Mouse (Mus musculus): ENCODE results near the gene Ppp1r8.

Ppp1r8 gene

DNA sequence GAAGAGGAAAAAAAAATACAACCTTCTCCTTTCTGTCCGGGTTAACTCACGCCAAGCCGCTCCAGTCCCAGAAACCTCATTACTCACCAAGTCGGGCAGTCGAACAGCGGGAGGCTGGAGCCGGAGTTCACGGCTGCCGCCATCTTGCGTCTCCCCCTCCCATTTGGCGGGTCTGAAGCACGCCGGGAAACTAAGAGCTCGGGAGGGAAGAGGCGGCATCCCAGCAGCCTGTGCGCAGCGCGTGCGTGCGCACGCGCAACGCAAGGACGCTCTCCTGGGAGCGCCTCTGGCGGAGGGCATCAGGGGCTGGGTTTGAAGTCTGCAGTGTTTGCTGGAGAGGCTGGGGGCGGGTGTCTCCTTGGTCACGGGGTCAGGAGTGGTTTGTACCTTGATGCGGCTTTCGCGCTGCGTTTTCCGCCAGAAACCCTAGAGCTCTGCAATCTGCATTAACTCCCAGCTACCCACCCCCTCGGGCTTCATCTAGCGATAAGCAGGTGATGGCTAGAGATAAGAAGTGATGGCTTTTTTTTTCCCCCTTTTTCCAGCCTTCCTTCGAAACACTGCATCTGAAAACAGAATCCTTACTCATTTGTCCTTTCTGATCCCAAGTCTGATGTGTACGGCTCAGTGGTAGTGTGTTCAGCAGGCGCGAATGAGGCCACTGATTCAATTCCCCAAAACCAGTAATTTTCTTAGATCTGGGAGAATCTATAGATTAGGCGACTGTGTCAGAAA is at the start of gene Ppp1r8:
Gene Ppp1r8, minus strand, starts transcription at position 200 of the 735 bp plus-strand sequence.
- DNase-seq (ENCODE audit: low spot score) = peak; percentile 85

DNA sequence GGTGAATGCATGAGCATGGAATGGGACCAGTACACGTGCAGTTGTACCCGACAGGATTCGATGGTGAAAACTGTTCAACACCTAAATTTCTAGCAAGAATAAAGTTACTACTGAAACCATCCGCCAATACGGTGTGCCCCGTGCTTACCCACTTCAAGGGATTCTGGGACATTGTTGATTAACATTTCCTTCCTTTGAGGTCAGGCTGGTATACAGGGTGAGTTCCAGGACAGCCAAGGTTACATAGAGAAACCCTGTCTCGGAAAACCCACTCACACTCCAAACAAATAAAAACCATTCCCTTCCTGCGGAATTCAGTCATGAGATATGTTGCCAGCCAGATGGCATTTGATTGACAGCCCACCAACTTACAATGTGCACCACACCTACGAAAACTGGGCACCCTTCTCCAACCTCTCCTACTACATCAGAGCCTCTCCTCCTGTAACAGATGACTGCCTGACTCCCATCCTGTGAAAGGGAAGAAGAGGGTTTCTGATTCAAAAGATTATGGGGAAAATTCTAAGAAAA is 41.9 kb upstream of the Ppp1r8 start:
- peak; percentile 38 for DNase-seq (ENCODE audit: low spot score)

GRCm38 (mm10) chr4:132884064-132884843 is 41.3 kb upstream of the Ppp1r8 start, which contains the start of gene Stx12:
Stx12 (minus strand) TSS chr4:132884509.
- peak; percentile 83 for DNase-seq (ENCODE audit: low spot score)

GRCm38 (mm10) chr4:132883561-132884063 is 40.6 kb upstream of the Ppp1r8 start:
- DNase-seq (ENCODE audit: low spot score) = peak; percentile 17

DNA sequence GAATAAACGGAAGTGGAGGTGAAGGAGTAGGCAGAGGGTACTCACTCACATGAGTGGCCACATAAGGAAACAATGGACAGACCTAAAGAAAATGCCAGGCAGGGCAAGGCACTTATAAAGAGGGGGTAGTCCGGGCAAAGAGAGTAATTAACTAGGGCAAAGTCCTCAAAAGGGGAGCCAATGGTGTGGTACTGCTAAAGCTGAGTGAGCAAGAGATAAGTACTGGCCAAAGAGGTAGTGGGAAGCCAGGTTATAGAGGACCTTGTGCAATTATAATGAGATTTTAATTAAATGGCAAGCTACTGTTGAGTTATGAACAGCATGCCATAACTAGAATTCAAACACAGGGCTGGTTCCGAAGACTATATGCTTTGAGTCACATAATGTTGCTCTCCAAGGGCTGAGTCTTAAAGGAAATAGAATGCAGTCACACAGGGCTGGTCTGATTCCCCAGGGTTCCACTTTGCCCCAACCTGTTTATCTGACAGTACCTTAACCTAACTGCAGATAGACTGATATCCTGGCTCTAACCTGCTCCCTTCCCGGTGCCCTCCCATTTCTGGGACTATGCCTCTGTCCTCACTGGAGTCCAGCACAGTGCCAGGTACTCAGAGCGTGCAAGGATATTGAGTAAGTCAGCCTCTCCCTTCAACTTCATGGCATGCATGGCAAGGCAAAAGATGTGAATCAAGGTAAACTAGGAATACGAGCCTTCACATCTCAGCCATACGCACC is 31.6 kb upstream of the Ppp1r8 start:
- DNase-seq (ENCODE audit: low spot score) = no peak

DNA sequence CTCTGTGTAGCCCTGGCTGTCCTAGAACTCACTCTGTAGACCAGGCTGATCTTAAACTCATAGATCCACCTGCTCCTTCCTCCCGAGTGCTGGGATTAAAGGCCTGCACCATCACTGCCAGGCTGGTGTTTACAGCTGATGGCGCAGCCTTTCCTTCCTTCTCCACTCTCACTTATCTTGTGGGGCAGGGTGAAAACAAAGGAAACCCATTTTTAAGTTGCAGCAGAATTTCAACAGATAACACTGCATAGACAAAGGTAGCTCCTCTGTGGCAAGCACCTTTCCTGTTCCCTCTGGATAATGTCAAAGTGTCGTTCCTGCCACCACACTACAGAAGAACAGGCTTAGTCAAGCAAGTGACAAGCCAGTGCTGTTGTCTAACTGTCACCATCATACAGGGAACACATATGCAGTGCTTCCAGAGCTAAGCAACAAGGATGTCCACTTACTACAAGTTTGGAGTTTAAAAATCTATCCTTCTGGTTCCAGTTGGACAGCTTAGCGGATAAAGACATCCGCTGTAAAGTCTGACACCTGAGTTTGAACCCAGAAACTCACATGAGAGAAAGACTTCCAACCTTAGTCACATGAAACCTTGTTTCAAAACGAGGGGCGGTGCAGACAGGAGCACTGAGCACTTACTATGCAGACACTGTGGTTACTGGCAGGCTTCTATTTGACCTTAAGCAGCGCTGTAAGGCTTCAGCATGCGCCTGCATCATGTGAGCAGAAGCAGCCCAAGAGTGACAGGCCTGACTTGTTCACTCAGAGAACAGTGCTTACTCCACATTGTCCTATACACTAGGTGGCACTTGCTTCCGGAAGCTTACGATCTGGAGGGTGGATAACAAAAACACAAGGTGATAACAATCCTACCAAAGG is 30.8 kb upstream of the Ppp1r8 start:
- DNase-seq (ENCODE audit: low spot score) = no peak

- no peak for DNase-seq (ENCODE audit: low spot score)
These were observed 28.1 kb upstream of the Ppp1r8 start for GRCm38 (mm10) chr4:132871116-132871515.

DNA sequence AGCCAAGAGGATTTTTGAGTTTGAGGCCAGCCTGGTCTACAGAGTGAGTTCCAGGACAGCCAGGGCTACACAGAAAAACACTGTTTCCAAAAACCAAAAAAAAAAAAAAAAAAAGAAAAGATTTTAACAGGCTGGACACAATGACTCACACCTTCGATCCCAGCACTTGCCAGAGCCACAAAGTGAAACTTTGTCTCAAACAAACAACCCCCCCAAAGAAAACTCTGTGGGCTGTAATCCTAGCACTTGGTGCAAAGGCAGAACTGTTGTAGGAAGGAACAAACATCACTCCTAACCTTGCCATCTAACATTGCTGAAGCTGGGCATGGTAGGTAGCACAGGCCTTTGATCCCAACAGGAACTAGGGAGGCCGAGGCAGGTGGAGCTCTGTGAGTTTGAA is 21.9 kb upstream of the Ppp1r8 start:
- no peak for DNase-seq (ENCODE audit: low spot score)

- no peak for DNase-seq (ENCODE audit: low spot score)
These were observed 20.0 kb upstream of the Ppp1r8 start for GRCm38 (mm10) chr4:132863012-132863411.

GRCm38 (mm10) chr4:132860880-132861279 is 17.9 kb upstream of the Ppp1r8 start:
- no peak for DNase-seq (ENCODE audit: low spot score)

- peak; percentile 8 for DNase-seq (ENCODE audit: low spot score)
These were observed 719 bp upstream of the Ppp1r8 start for GRCm38 (mm10) chr4:132843705-132844071.

GRCm38 (mm10) chr4:132842281-132842906 is 575 bp downstream of the Ppp1r8 start:
- DNase-seq (ENCODE audit: low spot score) = peak; percentile 39

- DNase-seq (ENCODE audit: low spot score) = no peak
These were observed 1.5 kb downstream of the Ppp1r8 start for GRCm38 (mm10) chr4:132841493-132841892.

GRCm38 (mm10) chr4:132823614-132824366 is 19.2 kb downstream of the Ppp1r8 start:
- DNase-seq (ENCODE audit: low spot score) = peak; percentile 80

GRCm38 (mm10) chr4:132818442-132818841 is 24.5 kb downstream of the Ppp1r8 start:
- DNase-seq (ENCODE audit: low spot score) = no peak

GRCm38 (mm10) chr4:132816855-132817254 is 26.1 kb downstream of the Ppp1r8 start:
- DNase-seq (ENCODE audit: low spot score) = no peak

GRCm38 (mm10) chr4:132816404-132816803 is 26.6 kb downstream of the Ppp1r8 start:
- no peak for DNase-seq (ENCODE audit: low spot score)

- DNase-seq (ENCODE audit: low spot score) = no peak
These were observed 33.3 kb downstream of the Ppp1r8 start for GRCm38 (mm10) chr4:132809621-132810020.

- no peak for DNase-seq (ENCODE audit: low spot score)
These were observed 35.0 kb downstream of the Ppp1r8 start for GRCm38 (mm10) chr4:132807771-132808641.

Data from c-Kit-positive CD71-positive TER-119-positive erythroid progenitor cells, embryonic 14.5 days (primary cell).